Mouse (Mus musculus) heart, postnatal 14 days (tissue): ENCODE measurements around the gene Foxp2. TPM values are rescaled to one million over a fixed set of nuclear protein-coding genes. Genes with fewer than 3 reads are reported as not detected.

ENCODE experiments used
- DNase-seq, 2 experiments: peaks; one replicate each; pipeline ENCODE4 v3.0.0; 2021 to 2022
- intact Hi-C: fragments of 180-260 bp; cut with DNase I; formaldehyde crosslinking; loops from one replicate; pipeline ENCODE4 v1.15.1; 2025
- microRNA-seq, 2 experiments: library from miRNA; unstranded; fragments of <30 nt; microRNA quantifications; one replicate each; pipeline ENCODE4 v1.2.0; 2021 to 2022
- total RNA-seq, 2 experiments: library from RNA; stranded (reverse); gene quantifications; 2 replicates each; pipeline ENCODE4 v1.2.3; 2021

Foxp2 gene
- total RNA-seq, 2 experiments from 2014 or later, result 1.8 to 3.0 TPM

DNA sequence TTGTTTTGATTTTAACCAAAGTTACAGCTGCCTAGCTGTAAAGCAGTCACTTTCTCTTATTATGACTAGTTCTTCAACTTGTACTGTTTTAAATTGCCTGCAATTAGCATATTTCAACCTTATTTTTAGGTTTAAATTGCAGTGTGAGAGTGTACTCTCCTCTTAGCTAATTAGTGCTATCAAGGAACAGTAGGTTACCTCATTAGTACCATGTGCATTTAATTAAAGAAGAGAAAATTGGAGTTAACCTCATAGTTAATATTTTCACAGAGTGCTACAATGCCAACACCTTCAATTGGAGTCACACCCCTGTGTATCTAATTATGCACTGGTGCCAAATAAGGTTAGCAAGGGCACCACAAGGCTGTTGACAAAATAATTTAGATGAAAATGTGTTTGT is 421.9 kb downstream of the Foxp2 start:
- intact Hi-C loops, result no loop called here
- no peak for DNase-seq

DNA sequence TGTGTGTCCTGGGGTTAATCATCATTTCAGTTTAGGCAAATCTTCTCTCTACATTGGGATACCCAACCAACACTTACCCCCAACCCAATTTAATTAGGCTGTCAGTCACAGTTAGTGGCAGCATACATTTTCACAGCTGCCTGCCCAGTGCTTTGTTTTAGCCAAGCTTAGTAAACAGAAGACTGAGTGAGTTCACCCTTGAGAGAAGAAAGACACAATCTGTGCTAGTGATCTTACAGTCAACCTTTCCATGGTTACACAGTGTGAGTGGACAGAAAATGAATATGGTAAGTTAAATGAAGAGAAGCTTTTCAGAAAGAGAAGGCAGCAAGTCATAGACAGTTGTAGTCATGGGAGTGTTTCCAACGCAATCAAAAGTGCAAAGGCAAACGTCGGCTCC is 446.6 kb downstream of the Foxp2 start:
- no peak for DNase-seq
- intact Hi-C loops, result no loop called here

DNA sequence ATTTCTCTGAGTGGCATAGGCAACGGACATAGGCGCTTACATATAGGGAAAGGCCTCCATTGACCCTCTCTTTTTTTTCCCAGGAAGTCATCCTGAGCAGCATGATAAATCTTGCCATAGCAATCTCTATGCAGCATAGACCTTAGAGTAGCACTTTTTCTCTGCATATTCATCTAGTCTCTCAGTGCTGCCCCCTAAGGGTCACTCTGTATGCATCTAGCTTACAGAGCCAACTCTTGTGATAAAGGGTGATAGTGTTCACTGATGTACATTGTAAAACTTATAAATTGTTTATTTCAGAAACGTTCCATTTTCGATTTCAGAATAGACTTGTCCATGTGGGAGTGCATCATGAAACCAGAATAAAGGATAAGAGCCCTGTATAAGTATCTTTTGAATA is 454.7 kb downstream of the Foxp2 start:
- intact Hi-C loops, result no loop called here

GRCm38 (mm10) chr6:15370281-15370680 is 469.1 kb downstream of the Foxp2 start:
- no peak for DNase-seq
- intact Hi-C loops, result no loop called here

More for the DNA sequence above, 454.7 kb downstream of the Foxp2 start:
- DNase-seq, result no peak

GRCm38 (mm10) chr6:15370827-15371226 is 469.7 kb downstream of the Foxp2 start:
- DNase-seq, result no peak
- intact Hi-C loops, result no loop called here

- no peak for DNase-seq
- intact Hi-C loops, result no loop called here
Observed at GRCm38 (mm10) chr6:15373621-15374020, 472.5 kb downstream of the Foxp2 start.

GRCm38 (mm10) chr6:15378261-15378660 is 477.1 kb downstream of the Foxp2 start:
- no peak for DNase-seq
- intact Hi-C loops, result no loop called here

DNA sequence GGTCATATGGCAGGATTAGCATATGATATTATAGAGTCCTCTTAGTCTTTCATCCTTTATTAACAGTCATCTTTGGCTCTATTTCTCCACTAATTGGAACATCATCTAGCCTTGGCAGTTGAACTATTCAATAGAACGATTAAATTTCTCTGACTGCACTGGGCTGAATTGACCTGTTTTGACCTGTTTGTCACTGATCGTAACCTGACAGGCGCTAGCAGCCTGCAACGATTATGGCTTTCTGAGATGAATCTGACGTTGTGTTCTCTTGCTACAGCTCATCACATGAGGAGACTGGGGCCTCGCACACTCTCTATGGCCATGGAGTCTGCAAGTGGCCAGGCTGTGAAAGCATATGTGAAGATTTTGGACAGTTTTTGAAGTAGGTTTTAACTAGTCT is 495.3 kb downstream of the Foxp2 start:
- intact Hi-C loops, result no loop called here
- no peak for DNase-seq

DNA sequence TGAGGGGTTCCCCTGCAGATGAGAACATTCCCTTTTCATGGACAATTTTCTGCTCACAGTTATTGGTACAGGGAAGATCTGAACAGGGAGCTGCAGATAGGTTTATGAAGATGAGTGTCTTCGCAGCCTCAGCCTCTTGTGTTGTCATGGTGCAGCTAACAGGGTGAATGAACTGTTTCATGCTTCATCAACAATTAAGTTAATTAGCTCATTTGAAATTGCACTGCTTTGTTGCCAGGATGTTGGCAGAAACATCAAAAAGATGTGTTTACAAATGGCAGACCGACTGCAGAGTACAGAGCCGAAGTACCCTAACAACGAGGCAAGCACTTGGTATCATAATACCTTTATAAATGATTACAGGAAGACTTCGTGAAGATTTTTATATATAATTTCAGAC is 496.3 kb downstream of the Foxp2 start:
- DNase-seq, result no peak
- intact Hi-C loops, result no loop called here

DNA sequence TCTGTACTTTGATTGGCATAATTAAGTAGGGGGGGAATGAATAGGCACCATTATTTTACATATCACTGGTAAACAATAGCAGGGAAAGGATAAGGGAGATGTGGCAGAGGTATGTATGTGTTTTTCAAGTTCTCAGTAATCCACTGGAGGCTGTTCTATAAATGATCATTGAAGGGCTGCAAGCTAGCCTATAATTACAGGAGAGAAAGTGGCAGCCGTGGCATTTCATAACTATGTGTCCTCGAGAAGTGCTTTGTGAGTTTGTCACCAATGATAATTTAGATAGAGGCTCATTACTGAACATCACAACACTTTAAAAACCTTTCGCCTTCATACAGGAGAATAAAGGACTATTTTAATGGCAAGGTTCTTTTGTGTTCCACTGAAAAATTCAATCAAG is 500.0 kb downstream of the Foxp2 start:
- DNase-seq, result no peak
- intact Hi-C loops, result no loop called here

- no peak for DNase-seq
- intact Hi-C loops, result no loop called here
Observed at GRCm38 (mm10) chr6:15402026-15402425, 500.9 kb downstream of the Foxp2 start.

DNA sequence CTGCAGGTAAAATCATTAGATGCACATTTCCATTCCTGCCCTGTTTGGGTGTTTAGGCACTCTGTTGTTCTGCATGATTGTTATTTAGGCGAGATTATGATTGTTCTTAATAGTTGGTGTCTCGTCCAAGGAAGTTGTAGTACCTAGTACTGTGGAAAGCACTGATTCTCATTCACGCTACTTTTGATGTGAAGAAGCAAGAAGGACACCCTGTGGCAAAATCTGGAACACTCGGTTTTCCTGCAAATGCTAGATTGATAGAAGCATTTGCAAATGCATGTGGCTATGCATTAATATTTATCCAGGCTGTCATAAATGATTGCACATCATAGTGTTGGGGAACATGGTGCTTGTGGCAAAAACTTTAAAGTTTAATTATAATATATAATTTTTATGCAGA is 514.0 kb downstream of the Foxp2 start:
- intact Hi-C loops, result no loop called here
- peak in 1 of 2 experiments; percentile 29 for DNase-seq

GRCm38 (mm10) chr6:15459701-15460100 is 558.6 kb downstream of the Foxp2 start:
- DNase-seq, result no peak
- intact Hi-C loops, result no loop called here

DNA sequence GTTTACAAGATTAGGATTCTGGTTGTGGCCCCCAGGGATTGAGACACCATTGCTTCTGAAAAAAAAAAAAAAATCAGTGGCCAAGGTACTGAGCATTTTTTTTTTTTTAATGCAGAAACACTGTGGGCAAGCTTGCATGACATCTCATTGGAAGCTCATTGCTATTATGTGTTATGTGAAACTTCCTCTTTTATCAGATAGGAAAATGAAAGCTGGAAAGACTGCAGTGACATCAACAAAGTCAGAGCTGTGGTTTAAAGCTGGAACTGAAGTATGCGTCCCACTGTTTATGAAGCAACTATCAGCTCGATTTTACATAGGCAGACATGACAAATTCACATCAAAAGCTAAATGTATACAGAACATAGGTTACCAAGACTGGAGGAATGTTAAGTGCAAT is 562.2 kb downstream of the Foxp2 start:
- no peak for DNase-seq
- intact Hi-C loops, result no loop called here

GRCm38 (mm10) chr6:15465471-15465870 is 564.3 kb downstream of the Foxp2 start:
- no peak for DNase-seq
- intact Hi-C loops, result no loop called here

DNA sequence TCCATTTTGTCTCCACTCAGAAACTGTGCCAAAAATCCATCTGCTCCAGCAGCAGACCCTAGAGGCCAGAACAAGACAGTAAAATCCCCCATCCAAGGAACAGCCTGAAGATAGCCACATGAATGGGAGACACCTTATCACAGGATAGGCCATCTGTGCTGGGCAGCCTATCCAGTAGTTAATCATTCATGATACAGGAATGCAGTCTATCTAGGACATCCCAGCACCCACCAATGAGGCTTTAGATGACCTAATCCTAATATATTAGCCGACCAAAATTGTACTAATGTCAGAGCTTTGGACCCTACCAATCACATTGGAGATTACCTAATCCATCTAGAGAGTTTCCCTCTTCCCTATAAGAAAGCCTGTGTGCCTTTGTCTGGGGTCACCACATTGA is 565.5 kb downstream of the Foxp2 start:
- no peak for DNase-seq
- intact Hi-C loops, result no loop called here

DNA sequence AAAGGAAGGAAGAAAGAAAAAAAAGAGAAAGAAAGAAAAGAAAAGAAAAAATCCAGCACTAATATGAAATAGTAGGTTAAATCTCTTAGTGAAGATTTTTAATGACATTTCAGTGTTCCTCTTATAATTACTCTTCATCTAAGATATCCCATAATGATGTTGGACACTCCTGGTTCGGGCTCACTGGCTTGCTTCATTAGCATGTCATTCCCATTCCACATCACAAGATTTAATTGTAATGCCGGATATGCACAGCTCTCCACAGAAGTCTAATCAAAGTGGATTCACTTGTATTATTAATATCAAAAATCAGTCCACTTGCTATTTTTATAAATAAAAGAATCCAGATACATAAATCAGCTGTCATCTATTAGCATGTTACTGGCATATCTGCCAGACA is 585.8 kb downstream of the Foxp2 start:
- no peak for DNase-seq
- intact Hi-C loops, result no loop called here

Small RNAs within 50 kb of the gene (microRNA-seq; reads per million reads assigned to microRNA genes)
- 0 reads per million in 2 experiments for gene Gm25470

Other genes with a start within 250 kb of the Foxp2 start
- gene Ppp1r3a, start 146.1 kb upstream of the Foxp2 start, total RNA-seq, result 10 to 100 TPM; 57.4 to 59.7 TPM